ENCODE assay signal across 39 mouse cellular contexts in the genomic region with DNA sequence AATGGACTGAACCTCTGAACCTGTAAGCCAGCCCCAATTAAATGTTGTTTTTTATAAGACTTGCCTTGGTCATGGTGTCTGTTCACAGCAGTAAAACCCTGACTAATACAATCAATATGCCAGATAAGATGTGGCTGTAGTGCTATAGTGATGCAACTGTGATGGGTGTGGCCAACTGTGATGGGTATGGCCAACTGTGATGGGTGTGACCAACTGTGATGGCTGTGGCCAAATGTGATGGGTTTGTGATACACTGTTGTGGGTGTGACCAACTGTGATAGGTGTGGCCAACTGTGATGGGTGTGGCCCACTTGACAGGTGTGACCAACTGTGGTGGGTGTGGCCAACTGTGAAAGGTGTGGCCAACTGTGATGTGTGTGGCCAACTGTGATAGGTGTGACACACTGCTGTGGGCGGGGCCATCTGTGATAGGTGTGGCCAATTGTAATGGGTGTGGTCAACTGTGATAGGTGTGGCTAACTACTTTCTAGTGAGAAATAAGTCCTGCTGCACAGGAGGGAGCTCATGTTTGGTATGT. TPM values are rescaled to one million over a fixed set of nuclear protein-coding genes. Genes with fewer than 3 reads are reported as not detected.
DNase-seq lines count a peak whose midpoint lies in the region; ATAC-seq and TF ChIP-seq lines count a peak whose summit lies in the region.
"Had no signal": no experiment of that assay in that cellular context is flagged by ENCODE, and none has a peak within 500 bp of the region (broad histone marks: within the 10 kb centered on the region; RNA-seq: fewer than 3 reads in every experiment).

No protein-coding gene starts in this region.

- DNase-seq in kidney, postnatal 0 days (ENCODE audit: low spot score): no peak
- no peak for DNase-seq in kidney, adult 11 months
- DNase-seq in MEL (ENCODE audit: low read depth, low spot score): peak; percentile 16
- peak; percentile 1 for DNase-seq in c-Kit-negative CD71-positive TER-119-positive erythroid progenitor cells, embryonic 14.5 days (ENCODE audit: low read depth, low spot score)
- no peak for DNase-seq in urinary bladder, postnatal 36 days (ENCODE audit: low spot score in 2 of 2)
- no peak for DNase-seq in left cerebral cortex, adult 8-10 months (ENCODE audit: low spot score in 2 of 2)
- no peak for DNase-seq in hindbrain, postnatal 0 days (ENCODE audit: low spot score)
- DNase-seq: adrenal gland, postnatal 36 days; B cell, adult 2 months; cerebellum, adult 8-10 months; cerebellum, postnatal 25 days; gastrocnemius, adult 2 months; gastrocnemius, postnatal 36 days; heart, postnatal 14 days; kidney, adult 18-20 months; kidney, postnatal 36 days; lung, embryonic 14.5 days; lung, postnatal 14 days had no signal

- no peak for TF ChIP-seq CTCF in kidney, postnatal 0 days (IDR thresholded peaks at IDR 0.05; ENCODE audit: low read depth)
- TF ChIP-seq CTCF in MEL (IDR thresholded peaks at IDR 0.05 in 2 of 3, conservative IDR thresholded peaks at IDR 0.05 in 1 of 3; ENCODE audit: control insufficient read depth in 1 of 3, insufficient read depth in 1 of 3, low read depth in 2 of 3, low read length in 3 of 3, poor library complexity in 1 of 3, severe bottlenecking in 1 of 3): no peak
- TF ChIP-seq CTCF in hindbrain, postnatal 0 days (IDR thresholded peaks at IDR 0.05; ENCODE audit: low read depth): no peak

- WGBS in kidney, postnatal 0 days: 64% methylated on average over 1 of the region's 1 CpGs
- 90% methylated on average over 1 of the region's 1 CpGs for WGBS in hindbrain, postnatal 0 days

- H3K79me2 ChIP-seq in MEL (ENCODE audit: control insufficient read depth, insufficient read depth, low read length, poor library complexity): no peaks in the 10 kb centered on the region

- H3K27me3 ChIP-seq in kidney, postnatal 0 days (ENCODE audit: insufficient read depth, low read length): no peaks in the 10 kb centered on the region
- no peaks in the 10 kb centered on the region; a peak in 3 of 4 replicates for H3K27me3 ChIP-seq in MEL (ENCODE audit: control insufficient read depth in 1 of 2, insufficient read depth in 2 of 2, low read length in 2 of 2)
- H3K27me3 ChIP-seq in hindbrain, postnatal 0 days (ENCODE audit: insufficient read depth, low read length): no peaks in the 10 kb centered on the region
- H3K27me3 ChIP-seq: embryonic facial prominence, embryonic 13.5 days; kidney, embryonic 15.5 days; limb, embryonic 15.5 days; midbrain, embryonic 12.5 days; neural tube, embryonic 13.5 days had no signal

- TF ChIP-seq EP300 in MEL (IDR thresholded peaks at IDR 0.05; ENCODE audit: low read depth in 1 of 2, low read length in 2 of 2): no peak

- H3K9ac ChIP-seq in kidney, postnatal 0 days (ENCODE audit: low read depth, low read length): no peak overlapping the region
- no peak overlapping the region for H3K9ac ChIP-seq in MEL (ENCODE audit: control insufficient read depth, low read depth, low read length, poor library complexity, severe bottlenecking)
- no peak overlapping the region for H3K9ac ChIP-seq in hindbrain, postnatal 0 days (replicated peaks; ENCODE audit: low read length)
- H3K9ac ChIP-seq: embryonic facial prominence, embryonic 13.5 days; kidney, embryonic 15.5 days; limb, embryonic 15.5 days; liver, embryonic 14.5 days; lung, embryonic 14.5 days; midbrain, embryonic 12.5 days; neural tube, embryonic 13.5 days had no signal

- TF ChIP-seq POLR2A in MEL (IDR thresholded peaks at IDR 0.05; ENCODE audit: control insufficient read depth in 1 of 2, insufficient read depth in 1 of 2, low read depth in 1 of 2, low read length in 2 of 2, poor library complexity in 1 of 2): no peak

- H3K4me2 ChIP-seq in kidney, postnatal 0 days (ENCODE audit: low read length): no peak overlapping the region
- no peak overlapping the region for H3K4me2 ChIP-seq in hindbrain, postnatal 0 days (ENCODE audit: low read depth, low read length)
- H3K4me2 ChIP-seq: embryonic facial prominence, embryonic 13.5 days; kidney, embryonic 15.5 days; limb, embryonic 15.5 days; lung, embryonic 14.5 days; midbrain, embryonic 12.5 days; neural tube, embryonic 13.5 days had no signal

- H3K9me3 ChIP-seq in kidney, postnatal 0 days (replicated peaks; ENCODE audit: low read length): no peaks in the 10 kb centered on the region
- H3K9me3 ChIP-seq in MEL (replicated peaks; ENCODE audit: insufficient read depth, low read length): no peaks in the 10 kb centered on the region
- no peaks in the 10 kb centered on the region for H3K9me3 ChIP-seq in hindbrain, postnatal 0 days (ENCODE audit: low read length)
- H3K9me3 ChIP-seq: hindbrain, embryonic 10.5 days; kidney, embryonic 15.5 days; limb, embryonic 10.5 days; limb, embryonic 15.5 days; neural tube, embryonic 13.5 days had no signal

- no peak for TF ChIP-seq RAD21 in MEL (IDR thresholded peaks at IDR 0.05; ENCODE audit: low read depth, low read length)

- 0 out of 2 replicates have a peak, but pooled peaks have one; percentile 21 for ATAC-seq in kidney, postnatal 0 days (replicated peaks; ENCODE audit: low FRiP score, low read depth)
- 0 out of 2 replicates have a peak, but pooled peaks have one; percentile 9 for ATAC-seq in megakaryocyte progenitor cell, adult 5-6 weeks (replicated peaks; ENCODE audit: poor library complexity)
- no peak for ATAC-seq in hindbrain, postnatal 0 days
- ATAC-seq: forebrain, embryonic 14.5 days; hindbrain, embryonic 16.5 days; Patski had no signal

- no peak overlapping the region for H3K27ac ChIP-seq in kidney, postnatal 0 days
- H3K27ac ChIP-seq in MEL (ENCODE audit: control insufficient read depth, low read depth, low read length): no peak overlapping the region
- H3K27ac ChIP-seq in hindbrain, postnatal 0 days: no peak overlapping the region
- H3K27ac ChIP-seq: embryonic facial prominence, embryonic 13.5 days; gastrocnemius, adult 2 months; hindbrain, embryonic 10.5 days; kidney, embryonic 15.5 days; layer of hippocampus, adult 2 months; limb, embryonic 10.5 days; limb, embryonic 15.5 days; liver, embryonic 14.5 days; midbrain, embryonic 12.5 days; neural tube, embryonic 13.5 days had no signal

- no peaks in the 10 kb centered on the region for H3K4me1 ChIP-seq in kidney, postnatal 0 days (replicated peaks; ENCODE audit: insufficient read depth, low read length)
- H3K4me1 ChIP-seq in MEL (ENCODE audit: control insufficient read depth in 1 of 2, insufficient read depth in 2 of 2, low read length in 2 of 2): no peaks in the 10 kb centered on the region
- no peaks in the 10 kb centered on the region for H3K4me1 ChIP-seq in hindbrain, postnatal 0 days (ENCODE audit: insufficient read depth, low read length)
- H3K4me1 ChIP-seq: embryonic facial prominence, embryonic 13.5 days; hindbrain, embryonic 10.5 days; kidney, embryonic 15.5 days; limb, embryonic 10.5 days; limb, embryonic 15.5 days; midbrain, embryonic 12.5 days; neural tube, embryonic 13.5 days had no signal

- H3K36me3 ChIP-seq in kidney, postnatal 0 days (ENCODE audit: insufficient read depth, low read length): no peaks in the 10 kb centered on the region
- H3K36me3 ChIP-seq in MEL (ENCODE audit: control insufficient read depth in 1 of 2, insufficient read depth in 2 of 2, low read length in 2 of 2): no peaks in the 10 kb centered on the region
- no peaks in the 10 kb centered on the region for H3K36me3 ChIP-seq in hindbrain, postnatal 0 days (ENCODE audit: insufficient read depth, low read length)
- H3K36me3 ChIP-seq: embryonic facial prominence, embryonic 13.5 days; hindbrain, embryonic 10.5 days; kidney, embryonic 15.5 days; limb, embryonic 10.5 days; limb, embryonic 15.5 days; midbrain, embryonic 12.5 days; neural tube, embryonic 13.5 days had no signal

- H3K4me3 ChIP-seq in kidney, postnatal 0 days (replicated peaks; ENCODE audit: low read depth, low read length): no peak overlapping the region
- no peak overlapping the region for H3K4me3 ChIP-seq in MEL (ENCODE audit: control insufficient read depth in 1 of 2, insufficient read depth in 1 of 2, low read depth in 2 of 2, low read length in 2 of 2)
- no peak overlapping the region for H3K4me3 ChIP-seq in hindbrain, postnatal 0 days (ENCODE audit: low read length)
- H3K4me3 ChIP-seq: embryonic facial prominence, embryonic 13.5 days; gastrocnemius, adult 2 months; hindbrain, embryonic 10.5 days; kidney, embryonic 15.5 days; layer of hippocampus, adult 2 months; limb, embryonic 10.5 days; limb, embryonic 15.5 days; midbrain, embryonic 12.5 days; neural tube, embryonic 13.5 days had no signal

RNA-seq across cellular contexts. Expression of a gene that starts 10.7 kb away (rescaled TPM):
- 0.08 TPM in 1 of 2 replicates, not detected in the other for polyA plus RNA-seq in kidney, postnatal 0 days (2015; fragmentation: Nextera tagmentation; extraction: Ambion mirVana)
- not detected in 2 replicates for total RNA-seq in MEL (2012; rRNA removed)
- polyA plus RNA-seq in MEL (2012; ENCODE audit: insufficient read depth in 1 of 2, insufficient read length in 2 of 2, low read depth in 1 of 2, low replicate concordance in 2 of 2, missing spikeins in 1 of 2): not detected
- not detected in 2 replicates for total RNA-seq in megakaryocyte progenitor cell, adult 5-6 weeks (2015)
- total RNA-seq in megakaryocyte progenitor cell, adult 5-6 weeks (2017): not detected in 2 replicates
- total RNA-seq in left cerebral cortex, adult 8-10 months (2022): 1 to 10 TPM; 1.6 to 1.9 (median 1.7) TPM
- not detected in 2 replicates for total RNA-seq in hindbrain, postnatal 0 days (2014; rRNA removed)
- polyA plus RNA-seq in hindbrain, postnatal 0 days (2015; fragmentation: Nextera tagmentation; extraction: Ambion mirVana): 0.16 and 0.19 TPM in 2 replicates
- total RNA-seq: ES-E14; heart, adult 8-10 months; heart, postnatal 14 days; midbrain, postnatal 0 days had no signal
- polyA plus RNA-seq: brain, embryonic 14.5 days; forebrain, embryonic 14.5 days; heart, embryonic 14.5 days; hindbrain, embryonic 10.5 days; hindbrain, embryonic 16.5 days; kidney, embryonic 15.5 days; limb, embryonic 10.5 days; midbrain, embryonic 12.5 days; neural tube, embryonic 13.5 days; Patski; stomach, embryonic 14.5 days had no signal

RNA-seq across cellular contexts. Expression of a gene that starts 32.8 kb away (rescaled TPM):
- polyA plus RNA-seq in kidney, postnatal 0 days (2015; fragmentation: Nextera tagmentation; extraction: Ambion mirVana): 0.36 and 0.46 TPM in 2 replicates
- not detected in 2 replicates for total RNA-seq in MEL (2012; rRNA removed)
- not detected for polyA plus RNA-seq in MEL (2012; ENCODE audit: insufficient read depth in 1 of 2, insufficient read length in 2 of 2, low read depth in 1 of 2, low replicate concordance in 2 of 2, missing spikeins in 1 of 2)
- total RNA-seq in megakaryocyte progenitor cell, adult 5-6 weeks (2015): 0.05 TPM in 1 of 2 replicates, not detected in the other
- total RNA-seq in megakaryocyte progenitor cell, adult 5-6 weeks (2017): 0.41 TPM in 1 of 2 replicates, not detected in the other
- total RNA-seq in left cerebral cortex, adult 8-10 months (2022): under 1 TPM in 3 of 4 experiments, not detected in 1; 0.16 to 0.66 (median 0.30) TPM
- total RNA-seq in hindbrain, postnatal 0 days (2014; rRNA removed): 1.1 TPM in 1 of 2 replicates, not detected in the other
- not detected in 2 replicates for polyA plus RNA-seq in hindbrain, postnatal 0 days (2015; fragmentation: Nextera tagmentation; extraction: Ambion mirVana)
- total RNA-seq: adrenal gland, adult 18-20 months; adrenal gland, postnatal 36 days; gastrocnemius, adult 2 months; gastrocnemius, postnatal 36 days; heart, adult 8-10 months; layer of hippocampus, adult 2 months; layer of hippocampus, postnatal 14 days had no signal
- polyA plus RNA-seq: brain, embryonic 14.5 days; forebrain, embryonic 14.5 days; heart, embryonic 14.5 days; hindbrain, embryonic 10.5 days; hindbrain, embryonic 16.5 days; midbrain, embryonic 12.5 days; midbrain, postnatal 0 days; neural tube, embryonic 13.5 days; Patski had no signal

RNA-seq across cellular contexts. Expression of a gene that starts 32.9 kb away (rescaled TPM):
- 4.3 and 4.6 TPM in 2 replicates for polyA plus RNA-seq in kidney, postnatal 0 days (2015; fragmentation: Nextera tagmentation; extraction: Ambion mirVana)
- total RNA-seq in MEL (2012; rRNA removed): not detected in 2 replicates
- polyA plus RNA-seq in MEL (2012; ENCODE audit: insufficient read depth in 1 of 2, insufficient read length in 2 of 2, low read depth in 1 of 2, low replicate concordance in 2 of 2, missing spikeins in 1 of 2): not detected
- not detected in 2 replicates for total RNA-seq in megakaryocyte progenitor cell, adult 5-6 weeks (2015)
- total RNA-seq in megakaryocyte progenitor cell, adult 5-6 weeks (2017): not detected in 2 replicates
- 100 to 1,000 TPM; 160 to 218 (median 183) TPM for total RNA-seq in left cerebral cortex, adult 8-10 months (2022)
- 2.2 TPM in 2 replicates for total RNA-seq in hindbrain, postnatal 0 days (2014; rRNA removed)
- polyA plus RNA-seq in hindbrain, postnatal 0 days (2015; fragmentation: Nextera tagmentation; extraction: Ambion mirVana): 0.79 and 0.85 TPM in 2 replicates
- polyA plus RNA-seq: heart, embryonic 14.5 days; lung, embryonic 14.5 days; Patski; stomach, embryonic 14.5 days had no signal

RNA-seq across cellular contexts. Expression of a gene that starts 53.6 kb away (rescaled TPM):
- polyA plus RNA-seq in kidney, postnatal 0 days (2015; fragmentation: Nextera tagmentation; extraction: Ambion mirVana): 2.4 and 2.8 TPM in 2 replicates
- total RNA-seq in MEL (2012; rRNA removed): not detected in 2 replicates
- polyA plus RNA-seq in MEL (2012; ENCODE audit: insufficient read depth in 1 of 2, insufficient read length in 2 of 2, low read depth in 1 of 2, low replicate concordance in 2 of 2, missing spikeins in 1 of 2): not detected
- not detected in 2 replicates for total RNA-seq in megakaryocyte progenitor cell, adult 5-6 weeks (2015)
- total RNA-seq in megakaryocyte progenitor cell, adult 5-6 weeks (2017): not detected in 2 replicates
- total RNA-seq in left cerebral cortex, adult 8-10 months (2022): 100 to 1,000 TPM; 265 to 287 (median 277) TPM
- total RNA-seq in hindbrain, postnatal 0 days (2014; rRNA removed): 9.9 and 14.3 TPM in 2 replicates
- 9.0 and 9.7 TPM in 2 replicates for polyA plus RNA-seq in hindbrain, postnatal 0 days (2015; fragmentation: Nextera tagmentation; extraction: Ambion mirVana)
- polyA plus RNA-seq: Patski had no signal

Comparison
In these comparisons a context has a peak if more than half of its experiments do, and no peak if none do; other contexts are left out.
1. DNase-seq: peak in MEL (single experiment) and c-Kit-negative CD71-positive TER-119-positive erythroid progenitor cells, embryonic 14.5 days (single experiment); none in kidney, postnatal 0 days (single experiment), kidney, adult 11 months (single experiment), urinary bladder, postnatal 36 days (0 of 2), left cerebral cortex, adult 8-10 months (0 of 2) and hindbrain, postnatal 0 days (single experiment).
2. RNA of a gene that starts 32.9 kb away (total RNA-seq): 160 to 218 TPM in left cerebral cortex, adult 8-10 months; 2.2 TPM in hindbrain, postnatal 0 days, not detected in MEL and not detected in megakaryocyte progenitor cell, adult 5-6 weeks; every median in the first group is over 10 times any median in the second.